Mouse (Mus musculus) Patski (cell line): Measurements from ENCODE around the gene Dvl2. TPM values are rescaled to one million over a fixed set of nuclear protein-coding genes. Genes with fewer than 3 reads are reported as not detected.
"Not testable (repeated sequence)": the region's sequence is repeated elsewhere in the genome, so short reads cannot be mapped to it uniquely, and the experiment has no call there.

Source experiments
- ATAC-seq: fragments of 100-300 bp; one replicate; pipeline ENCODE4 v1.8.0; 2021
- CTCF ChIA-PET: fragments of 350-600 bp; sonication (Branson Sonifier 250); formaldehyde crosslinking; loops from one replicate; lab custom pipeline; 2022; ENCODE audit warnings: inconsistent platforms; lab: Charles Lee
- POLR2A ChIA-PET: fragments of 350-600 bp; sonication (Branson Sonifier 250); formaldehyde crosslinking; loops from one replicate; lab custom pipeline; 2022; ENCODE audit warnings: antibody characterized with exemption, inconsistent platforms; lab: Charles Lee
- DNase-seq: peaks from one replicate; pipeline ENCODE4 v3.0.0-alpha.2; 2011; ENCODE audit warnings: low read depth, low spot score
- H3K27me3 ChIP-seq: fragments of 371-371 bp; one replicate; pipeline ENCODE4 v1.5.1; 2021
- CTCF ChIP-seq: fragments of 100-300 bp; IDR thresholded peaks from one replicate; pipeline ENCODE4 v1.5.1; 2021
- in situ Hi-C: fragments of 300-500 bp; cut with MboI; formaldehyde crosslinking; loops from 3 replicates; pipeline ENCODE4 v1.11.1; 2018; ENCODE audit warnings: low pct_unique_long_range_greater_than_20kb, mixed read lengths
- polyA plus RNA-seq: library from polyadenylated mRNA; unstranded; gene quantifications from one replicate; pipeline ENCODE4 v1.2.3, GENCODE M21; 2021

Gene Dvl2
- polyA plus RNA-seq, result 41.6 TPM

DNA sequence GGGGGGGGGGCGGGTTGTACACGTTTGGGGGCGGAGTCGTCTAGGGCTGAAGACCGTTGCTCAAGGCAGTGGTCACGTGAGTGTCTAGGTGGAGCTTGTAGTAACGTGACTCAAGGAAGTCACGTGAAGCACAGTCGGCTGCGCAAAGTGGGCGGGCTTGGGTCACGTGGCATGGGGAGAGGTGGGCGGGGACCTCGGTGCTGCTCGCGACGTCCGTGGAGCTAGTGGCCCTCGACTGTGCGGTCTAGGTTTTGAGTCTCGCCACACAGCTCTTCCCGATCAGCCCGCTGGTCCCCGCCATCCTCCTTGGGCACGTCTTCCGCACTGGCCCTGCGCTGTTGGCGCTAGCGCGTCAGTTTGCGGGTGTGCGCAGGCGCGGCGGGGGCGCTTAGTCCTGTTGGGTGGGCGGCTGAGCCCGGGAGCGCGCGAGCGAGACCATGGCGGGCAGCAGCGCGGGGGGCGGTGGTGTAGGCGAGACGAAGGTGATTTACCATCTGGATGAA, at the start of gene Dvl2:
Dvl2 (plus strand) TSS at position 200 of the 503 bp plus-strand sequence.
- ChIA-PET POLR2A (interaction anchor here (0.7 to 0.9 kb wide), 2 partner anchors 19 to 944 kb away, joined by 4 read pairs; partner anchors contain the start of gene Elp5), CTCF (no interaction called here)
- DNase-seq (no peak), ATAC-seq (peak; percentile 18)
- TF ChIP-seq CTCF, result no peak
- in situ Hi-C loops, result no loop called here
- H3K27me3 ChIP-seq, result no peaks in the 10 kb centered on the region

DNA sequence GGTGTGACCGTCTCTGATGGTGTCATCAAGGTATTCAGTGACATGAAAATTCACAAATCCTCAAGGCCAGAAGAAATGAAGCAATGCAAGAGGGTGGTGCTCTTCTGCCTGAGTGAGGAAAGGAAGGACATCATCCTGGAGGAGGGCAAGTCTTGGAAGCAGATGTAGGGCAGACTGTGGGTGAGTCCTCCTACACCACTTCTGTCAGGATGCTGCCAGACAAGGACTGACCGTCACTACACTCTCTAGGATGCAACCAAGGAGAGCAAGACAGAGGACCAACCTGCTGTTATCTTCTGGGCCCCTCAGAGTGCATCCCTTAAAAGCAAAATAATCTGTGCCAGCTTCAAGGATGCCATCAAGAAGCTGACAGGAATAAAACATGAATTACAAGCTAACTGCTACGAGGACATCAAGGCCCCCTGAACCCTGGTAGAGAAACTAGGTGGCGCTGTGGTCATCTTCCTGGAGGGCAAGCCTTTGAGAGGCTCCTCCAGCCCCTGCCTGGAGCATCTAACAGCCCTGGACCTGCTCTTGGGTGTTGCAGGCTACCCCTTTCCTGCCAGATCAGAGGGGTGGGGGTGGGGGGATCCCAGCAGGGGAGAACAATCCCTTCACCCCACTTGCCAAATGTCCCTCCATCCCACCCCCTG, 49.5 kb upstream of the Dvl2 start:
- CTCF ChIA-PET, result interaction anchor here (1.5 to 6.8 kb wide), 2 partner anchors 14 to 18 kb away, joined by 3 to 85 read pairs; no protein-coding TSS in a partner anchor
- POLR2A ChIA-PET, result interaction anchor here (1.4 kb wide), 1 partner anchor 13 kb away, joined by 3 read pairs; no protein-coding TSS in a partner anchor
- H3K27me3 ChIP-seq, result peaks cover 5% of the 10 kb centered on the region
- no peak for DNase-seq
- in situ Hi-C loops, result no loop called here
- ATAC-seq, result no peak
- peak; percentile 31 for TF ChIP-seq CTCF

DNA sequence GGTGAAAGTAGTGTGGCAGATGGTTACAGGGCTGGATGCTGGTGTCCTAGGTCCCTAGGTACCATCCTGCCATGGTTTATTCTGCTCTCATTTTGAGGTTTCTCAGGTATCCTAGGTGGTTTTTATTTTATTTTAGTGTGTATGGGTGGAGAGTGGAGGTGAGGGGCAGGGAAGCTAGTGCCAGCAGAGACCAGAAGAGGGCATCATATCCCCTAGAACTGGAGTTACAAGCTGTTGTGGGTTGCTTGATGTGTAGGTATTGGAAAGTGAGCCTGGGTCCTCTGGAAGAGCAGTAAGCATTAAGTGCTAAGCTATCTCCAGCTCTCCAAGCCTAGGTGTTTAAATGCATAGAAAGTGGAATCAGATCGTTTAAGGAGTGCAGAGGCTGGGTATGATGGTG, 48.1 kb upstream of the Dvl2 start:
- POLR2A ChIA-PET, result no interaction called here
- CTCF ChIA-PET, result interaction anchor here (1.3 to 6.8 kb wide), 3 partner anchors 19 to 72 kb away, joined by 4 to 85 read pairs (median 5); partner anchors contain the start of gene Kctd11
- ATAC-seq, result no peak
- in situ Hi-C loops, result no loop called here
- H3K27me3 ChIP-seq, result peaks cover 7% of the 10 kb centered on the region
- no peak for DNase-seq
- peak; percentile 60 for TF ChIP-seq CTCF

DNA sequence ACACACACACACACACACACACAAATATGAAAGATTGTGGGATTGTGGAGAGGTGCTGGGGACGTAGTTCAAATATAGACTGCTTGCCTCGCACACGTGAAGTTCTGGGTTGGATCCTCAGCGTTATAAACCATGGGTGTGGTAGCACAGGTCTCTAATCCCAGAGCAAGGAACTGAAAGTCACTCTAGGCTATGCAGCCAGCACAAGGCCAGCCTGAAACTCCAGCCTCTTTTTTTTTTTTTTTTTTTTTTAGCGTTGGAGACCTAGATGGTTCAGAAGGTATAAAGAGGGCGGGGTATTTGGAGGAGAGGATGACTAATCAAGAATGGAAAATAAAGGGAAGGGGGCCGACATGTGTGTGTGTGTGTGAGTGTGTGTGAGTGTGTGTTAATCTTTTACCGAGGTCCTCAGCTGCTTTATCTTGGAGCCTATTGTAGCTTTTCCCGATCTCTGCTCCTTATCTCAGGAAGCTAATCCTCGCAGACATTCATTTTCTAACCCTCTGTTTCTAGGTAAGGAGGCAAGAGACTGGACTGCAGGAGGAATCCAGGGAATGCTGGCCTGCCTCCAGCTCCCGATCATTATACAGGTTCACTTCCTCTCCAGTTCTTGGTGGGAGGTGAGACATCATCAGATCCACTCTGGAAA, 47.0 kb upstream of the Dvl2 start:
- in situ Hi-C loops, result no loop called here
- DNase-seq, result no peak
- ChIA-PET CTCF (interaction anchor here (1.3 to 6.8 kb wide), 3 partner anchors 20 to 73 kb away, joined by 4 to 85 read pairs (median 5); partner anchors contain the start of gene Kctd11), POLR2A (no interaction called here)
- no peak for ATAC-seq
- no peak for TF ChIP-seq CTCF
- H3K27me3 ChIP-seq, result peaks cover 10% of the 10 kb centered on the region

DNA sequence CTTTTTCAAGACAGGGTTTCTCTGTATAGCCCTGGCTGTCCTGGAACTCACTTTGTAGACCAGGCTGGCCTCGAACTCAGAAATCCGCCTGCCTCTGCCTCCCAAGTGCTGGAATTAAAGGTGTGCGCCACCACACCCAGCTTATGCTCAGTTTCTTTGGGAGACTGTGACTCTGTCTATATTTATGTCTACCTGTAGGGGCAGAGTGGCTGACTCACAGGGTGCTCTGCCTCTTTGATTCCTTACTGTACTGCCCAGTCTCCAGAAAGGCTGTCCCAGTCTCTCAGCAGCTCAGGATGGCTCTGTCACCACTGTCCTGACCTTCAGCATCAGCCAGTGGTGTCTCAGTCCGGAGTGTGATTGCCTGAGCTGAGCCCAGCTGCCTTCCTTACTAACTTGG, 44.8 kb upstream of the Dvl2 start:
- ATAC-seq, POLR2A ChIA-PET, DNase-seq, in situ Hi-C loops: not testable (repeated sequence)
- H3K27me3 ChIP-seq, result peaks cover 18% of the 10 kb centered on the region
- CTCF ChIA-PET, result interaction anchor here (0.9 to 1.2 kb wide), 3 partner anchors 12 to 23 kb away, joined by 3 to 5 read pairs (median 5); no protein-coding TSS in a partner anchor

DNA sequence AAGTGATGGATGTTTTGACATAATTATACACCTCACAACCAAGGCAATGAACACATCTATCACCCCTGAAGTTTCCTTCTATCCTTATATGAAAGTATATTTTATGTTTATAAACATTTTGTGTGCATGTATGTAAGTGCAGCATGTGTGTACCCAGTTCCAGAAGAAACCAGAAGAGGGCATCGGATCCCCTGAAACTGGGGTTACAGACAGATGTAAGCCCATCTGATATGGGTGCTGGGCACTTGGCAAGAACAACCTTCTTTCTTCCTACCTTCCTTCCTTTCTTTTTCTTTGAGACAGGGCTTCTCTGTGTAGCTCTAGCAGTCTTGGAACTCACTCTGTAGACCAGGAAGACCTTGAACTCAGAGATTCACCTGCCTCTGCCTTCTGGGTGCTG, 44.2 kb upstream of the Dvl2 start:
- peak; percentile 53 for TF ChIP-seq CTCF
- ATAC-seq, result no peak
- POLR2A ChIA-PET, result no interaction called here
- CTCF ChIA-PET, result interaction anchor here (0.9 to 1.2 kb wide), 3 partner anchors 12 to 24 kb away, joined by 3 to 5 read pairs (median 5); no protein-coding TSS in a partner anchor
- H3K27me3 ChIP-seq, result peaks cover 18% of the 10 kb centered on the region
- DNase-seq, result no peak
- in situ Hi-C loops, result no loop called here

DNA sequence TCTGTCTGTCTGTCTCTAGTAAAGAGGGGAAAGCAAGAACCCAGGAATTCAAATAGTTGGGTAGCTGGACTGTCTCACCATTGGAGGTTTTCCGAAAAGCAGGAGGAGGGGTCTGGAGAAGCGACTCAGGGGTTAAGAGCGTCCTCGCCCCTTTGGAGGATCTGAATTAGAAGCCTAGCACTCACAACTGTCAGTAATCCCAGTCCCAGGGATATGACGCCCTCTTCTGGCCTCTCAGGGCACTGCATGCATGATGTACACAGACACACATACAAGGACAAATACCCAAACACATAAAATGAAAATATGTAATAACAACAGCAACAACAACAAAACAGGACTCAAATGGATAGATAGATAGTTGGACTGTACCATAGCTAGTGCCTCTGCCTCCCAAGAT, 39.8 kb upstream of the Dvl2 start:
- in situ Hi-C loops, result no loop called here
- no peak for DNase-seq
- POLR2A ChIA-PET, result no interaction called here
- no peak for ATAC-seq
- no peak for TF ChIP-seq CTCF
- CTCF ChIA-PET, result interaction anchor here (1.0 to 1.1 kb wide), 2 partner anchors 12 to 39 kb away, joined by 3 to 4 read pairs; partner anchors contain the start of gene Eif5a
- H3K27me3 ChIP-seq, result peaks cover 25% of the 10 kb centered on the region

DNA sequence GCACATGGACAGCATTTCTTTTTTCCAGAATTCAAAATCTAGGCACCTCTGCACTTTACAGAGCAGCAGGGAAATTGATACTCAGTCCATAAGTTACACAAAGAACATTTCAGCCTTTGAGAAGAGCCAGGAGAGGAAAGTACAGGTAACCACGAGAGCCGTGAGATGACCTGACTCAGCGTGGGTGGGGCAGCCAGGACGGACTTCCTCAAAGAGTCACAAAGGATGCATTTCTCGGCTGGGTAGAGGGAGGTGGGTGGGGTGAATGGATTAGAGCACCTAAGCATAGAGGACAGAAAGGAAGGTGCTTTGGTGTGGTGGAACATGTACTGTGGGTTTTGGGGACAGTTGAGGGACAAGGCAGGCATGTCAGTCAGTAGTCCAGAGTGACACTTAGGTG, 38.6 kb upstream of the Dvl2 start:
- CTCF ChIA-PET, result no interaction called here
- in situ Hi-C loops, result no loop called here
- DNase-seq (no peak), ATAC-seq (no peak)
- POLR2A ChIA-PET, result no interaction called here
- H3K27me3 ChIP-seq, result peaks cover 25% of the 10 kb centered on the region
- no peak for TF ChIP-seq CTCF

DNA sequence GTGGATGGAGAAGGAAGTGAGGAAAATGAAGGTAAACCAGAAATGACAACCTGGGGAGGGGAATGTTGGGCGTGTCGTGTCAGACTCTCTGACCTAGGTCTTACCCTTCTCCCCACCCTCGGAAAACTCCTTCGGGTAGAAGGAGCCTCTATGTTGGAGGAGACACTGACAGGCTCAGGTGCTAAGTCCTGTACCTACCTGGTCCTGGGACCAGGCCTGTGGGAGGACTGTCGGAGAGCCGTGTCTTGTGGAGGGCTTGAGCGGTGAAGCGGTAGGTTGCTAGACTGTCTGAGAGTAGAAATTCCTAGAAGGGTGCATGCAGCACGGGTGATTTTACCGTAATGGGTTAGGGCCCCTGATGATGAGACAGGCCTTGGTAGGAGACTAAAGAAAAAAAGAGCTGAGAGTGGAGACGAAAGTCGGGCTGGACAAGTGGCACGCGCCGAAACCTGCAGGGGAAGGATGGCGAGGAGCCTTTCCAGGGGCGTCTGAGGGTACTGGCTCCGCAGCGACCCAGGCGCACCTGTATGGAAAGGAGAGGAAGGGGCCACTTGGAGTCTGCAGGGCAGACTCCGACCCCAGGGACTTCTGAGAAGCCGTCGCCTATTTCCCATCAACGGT, 35.6 kb upstream of the Dvl2 start, which contains the start of gene Cldn7:
Cldn7 (plus strand) TSS at position 130 of the 621 bp plus-strand sequence.
- DNase-seq (no peak), ATAC-seq (no peak)
- CTCF ChIA-PET, result no interaction called here
- POLR2A ChIA-PET, result no interaction called here
- in situ Hi-C loops, result no loop called here
- TF ChIP-seq CTCF, result no peak
- peaks cover 17% of the 10 kb centered on the region for H3K27me3 ChIP-seq

DNA sequence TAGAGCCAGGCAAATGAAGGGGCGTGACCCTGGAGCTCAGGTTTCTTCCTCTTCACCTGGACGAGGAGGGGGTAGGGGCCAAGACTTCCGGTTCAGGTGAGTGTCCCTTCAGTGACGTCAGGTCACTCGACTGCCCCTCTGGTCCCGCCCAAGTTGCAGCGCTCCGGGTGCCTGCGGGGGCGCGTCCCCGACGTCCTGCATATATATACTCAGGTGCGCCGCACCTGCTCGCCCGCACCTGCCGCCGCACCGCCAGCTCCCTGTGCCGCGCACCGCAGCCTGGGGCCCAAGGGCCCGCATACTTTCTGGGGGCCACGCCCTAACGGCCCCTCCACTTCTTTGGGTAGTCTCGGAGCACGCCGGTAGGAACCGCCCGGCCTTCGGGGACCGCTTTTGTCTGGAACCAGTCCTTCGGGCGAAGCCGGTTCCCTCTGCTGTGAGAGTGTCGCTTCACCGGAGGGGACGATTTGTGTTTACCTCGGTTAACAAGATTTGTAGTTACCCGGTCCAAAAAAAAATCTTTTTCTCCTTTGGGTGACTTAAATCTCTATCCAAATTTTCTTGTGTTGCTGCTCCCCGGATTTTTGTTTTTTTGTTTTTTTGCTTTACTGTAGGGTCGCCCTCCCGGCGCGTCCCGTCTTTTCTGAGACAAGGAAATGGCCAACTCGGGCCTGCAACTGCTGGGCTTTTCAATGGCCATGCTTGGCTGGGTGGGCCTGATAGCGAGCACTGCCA, 35.0 kb upstream of the Dvl2 start:
- CTCF ChIA-PET, result no interaction called here
- no peak for ATAC-seq
- in situ Hi-C loops, result no loop called here
- POLR2A ChIA-PET, result no interaction called here
- TF ChIP-seq CTCF, result no peak
- no peak for DNase-seq
- H3K27me3 ChIP-seq, result peaks cover 13% of the 10 kb centered on the region
